Mouse (Mus musculus): ENCODE data around the gene Guca2a.

Guca2a gene

GRCm38 (mm10) chr4:119638656-119639055 is 1.2 kb downstream of the Guca2a start:
- DNase-seq (ENCODE audit: low spot score), result no peak

- DNase-seq (ENCODE audit: low spot score), result no peak
These were observed 5.2 kb downstream of the Guca2a start for GRCm38 (mm10) chr4:119642666-119643065.

- DNase-seq (ENCODE audit: low spot score), result no peak
These were observed 19.5 kb downstream of the Guca2a start for GRCm38 (mm10) chr4:119657011-119657410.

- DNase-seq (ENCODE audit: low spot score), result no peak
These were observed 20.7 kb downstream of the Guca2a start for GRCm38 (mm10) chr4:119658246-119658645.

GRCm38 (mm10) chr4:119658731-119659130 is 21.2 kb downstream of the Guca2a start, which contains the start of gene Guca2b:
Gene Guca2b (minus strand): TSS chr4:119658954.
- no peak for DNase-seq (ENCODE audit: low spot score)

GRCm38 (mm10) chr4:119660007-119660406 is 22.5 kb downstream of the Guca2a start:
- no peak for DNase-seq (ENCODE audit: low spot score)

GRCm38 (mm10) chr4:119662151-119662550 is 24.6 kb downstream of the Guca2a start:
- no peak for DNase-seq (ENCODE audit: low spot score)

GRCm38 (mm10) chr4:119662976-119663375 is 25.5 kb downstream of the Guca2a start:
- peak; percentile 31 for DNase-seq (ENCODE audit: low spot score)

GRCm38 (mm10) chr4:119663409-119664095 is 26.0 kb downstream of the Guca2a start:
- DNase-seq (ENCODE audit: low spot score), result no peak

- no peak for DNase-seq (ENCODE audit: low spot score)
These were observed 27.7 kb downstream of the Guca2a start for GRCm38 (mm10) chr4:119665166-119665565.

- DNase-seq (ENCODE audit: low spot score), result peak; percentile 53
These were observed 28.6 kb downstream of the Guca2a start for GRCm38 (mm10) chr4:119666116-119666515.

- DNase-seq (ENCODE audit: low spot score), result peak; percentile 76
These were observed 29.9 kb downstream of the Guca2a start for GRCm38 (mm10) chr4:119667454-119667853.

GRCm38 (mm10) chr4:119668185-119668584 is 30.7 kb downstream of the Guca2a start:
- DNase-seq (ENCODE audit: low spot score), result no peak

GRCm38 (mm10) chr4:119668596-119668995 is 31.1 kb downstream of the Guca2a start:
- no peak for DNase-seq (ENCODE audit: low spot score)

- no peak for DNase-seq (ENCODE audit: low spot score)
These were observed 32.1 kb downstream of the Guca2a start for GRCm38 (mm10) chr4:119669356-119670209.

- DNase-seq (ENCODE audit: low spot score), result no peak
These were observed 32.7 kb downstream of the Guca2a start for GRCm38 (mm10) chr4:119670210-119670555.

GRCm38 (mm10) chr4:119670736-119671135 is 33.2 kb downstream of the Guca2a start:
- DNase-seq (ENCODE audit: low spot score), result no peak

- DNase-seq (ENCODE audit: low spot score), result no peak
These were observed 33.7 kb downstream of the Guca2a start for GRCm38 (mm10) chr4:119671164-119671563.

- DNase-seq (ENCODE audit: low spot score), result peak; percentile 10
These were observed 35.2 kb downstream of the Guca2a start for GRCm38 (mm10) chr4:119672685-119673084.

- DNase-seq (ENCODE audit: low spot score), result no peak
These were observed 45.1 kb downstream of the Guca2a start for GRCm38 (mm10) chr4:119682596-119682995.

GRCm38 (mm10) chr4:119685746-119686145 is 48.2 kb downstream of the Guca2a start:
- DNase-seq (ENCODE audit: low spot score), result no peak

Data from adipocyte (in vitro differentiated cells).